Mouse (Mus musculus): Measurements from ENCODE around the gene Psmd3. TPM values are rescaled to one million over a fixed set of nuclear protein-coding genes. Genes with fewer than 3 reads are reported as not detected.
"Not testable (repeated sequence)": the region's sequence is repeated elsewhere in the genome, so short reads cannot be mapped to it uniquely, and the experiment has no call there.

Psmd3 gene
- polyA plus RNA-seq, 1 experiment from 2014 or later = 222 TPM

DNA sequence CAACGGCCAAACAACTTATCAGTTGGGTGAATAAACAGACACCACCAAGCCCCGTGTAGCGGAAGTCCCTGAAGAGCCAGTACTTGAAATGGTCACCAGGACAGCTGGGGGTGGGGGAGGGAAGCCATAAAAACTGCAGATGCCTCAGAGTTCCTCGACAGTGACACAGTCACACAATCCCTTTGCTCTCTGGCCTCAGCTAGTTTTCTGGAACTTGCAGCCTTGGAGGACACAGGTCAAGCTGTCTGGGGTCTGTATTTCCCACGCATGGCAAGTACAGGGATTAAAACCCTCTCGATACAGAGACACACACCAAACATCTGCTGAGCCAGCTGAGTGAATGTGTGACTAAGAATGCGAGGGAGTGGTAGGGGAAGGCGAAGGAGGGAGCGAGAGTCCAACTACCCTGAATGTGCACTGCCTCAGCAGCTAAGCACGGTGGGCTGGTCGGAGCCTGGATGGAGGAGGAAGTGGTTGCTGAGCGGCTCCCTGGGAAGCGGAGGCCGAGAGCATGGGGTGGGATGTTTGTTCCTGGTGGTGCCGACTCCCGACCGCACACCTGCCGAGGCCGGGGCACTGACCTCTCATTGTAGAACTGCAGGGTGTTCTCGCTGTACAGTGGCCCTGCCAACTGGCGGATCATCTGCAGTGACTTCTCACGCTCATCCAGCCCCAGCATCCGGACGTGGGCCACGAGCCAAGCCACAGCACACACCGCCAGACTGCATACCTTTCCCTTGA is 26.8 kb downstream of the Psmd3 start:
- WGBS = 90% methylated on average over 26 of the region's 26 CpGs
- no peak overlapping the region for H3K27ac ChIP-seq

GRCm38 (mm10) chr11:98710416-98711045 is 28.2 kb downstream of the Psmd3 start:
- H3K27ac ChIP-seq = no peak overlapping the region
- peaks cover 6% of the 10 kb centered on the region for H3K4me1 ChIP-seq
- no peak overlapping the region for H3K9ac ChIP-seq
- H3K9me3 ChIP-seq (replicated peaks) = no peaks in the 10 kb centered on the region
- no peak overlapping the region for H3K4me2 ChIP-seq (replicated peaks)
- H3K4me3 ChIP-seq = no peak overlapping the region
- WGBS = 57% methylated on average over 12 of the region's 12 CpGs
- ATAC-seq (ENCODE audit: low FRiP score) = peak; percentile 40; the same call in 1 of the 2 replicates
- peaks cover 92% of the 10 kb centered on the region for H3K36me3 ChIP-seq
- H3K27me3 ChIP-seq = no peaks in the 10 kb centered on the region

More for the DNA sequence above, 26.8 kb downstream of the Psmd3 start:
- Histone ChIP-seq H3K4me2 (replicated peaks) (no peak overlapping the region), H3K36me3 (peaks cover 92% of the 10 kb centered on the region), H3K4me3 (no peak overlapping the region), H3K9me3 (replicated peaks) (no peaks in the 10 kb centered on the region), H3K4me1 (peaks cover 6% of the 10 kb centered on the region), H3K27me3 (no peaks in the 10 kb centered on the region), H3K9ac (no peak overlapping the region)
- ATAC-seq (ENCODE audit: low FRiP score) = no peak

DNA sequence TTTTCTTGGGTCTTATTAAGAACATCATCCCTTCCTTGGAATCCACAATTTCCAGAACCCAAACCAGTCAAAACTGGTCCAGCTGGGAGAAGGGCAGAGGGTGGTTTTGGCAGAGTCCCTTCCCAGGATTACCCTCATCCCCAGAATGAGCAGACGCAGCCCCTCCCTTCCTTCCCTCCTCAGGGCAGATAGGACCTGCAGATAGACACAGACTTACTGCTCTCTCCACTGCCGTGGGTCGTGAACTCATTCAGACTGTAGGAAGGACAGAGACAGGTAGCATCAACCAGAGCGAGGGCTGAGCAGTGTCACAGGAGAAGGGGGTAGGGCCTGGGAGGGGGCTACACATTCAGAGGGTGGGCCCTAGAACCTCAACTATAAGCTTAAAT is 28.7 kb downstream of the Psmd3 start:
- ATAC-seq (ENCODE audit: low FRiP score) = no peak
- Histone ChIP-seq H3K4me3 (no peak overlapping the region), H3K9me3 (replicated peaks) (no peaks in the 10 kb centered on the region), H3K4me1 (peaks cover 6% of the 10 kb centered on the region), H3K4me2 (replicated peaks) (no peak overlapping the region), H3K27me3 (no peaks in the 10 kb centered on the region), H3K27ac (no peak overlapping the region), H3K36me3 (peaks cover 92% of the 10 kb centered on the region), H3K9ac (no peak overlapping the region)
- 82% methylated on average over 4 of the region's 4 CpGs for WGBS

- H3K27me3 ChIP-seq; H3K9me3 ChIP-seq (replicated peaks); H3K9ac ChIP-seq; H3K4me1 ChIP-seq; H3K4me3 ChIP-seq; H3K27ac ChIP-seq; ATAC-seq (ENCODE audit: low FRiP score); H3K4me2 ChIP-seq (replicated peaks): not testable (repeated sequence)
- WGBS = 91% methylated on average over 6 of the region's 6 CpGs
- peaks cover 91% of the 10 kb centered on the region for H3K36me3 ChIP-seq
Measured at GRCm38 (mm10) chr11:98712009-98712408, 29.7 kb downstream of the Psmd3 start.

GRCm38 (mm10) chr11:98713703-98714102 is 31.3 kb downstream of the Psmd3 start:
- Histone ChIP-seq H3K27me3 (no peaks in the 10 kb centered on the region), H3K4me1 (peaks cover 8% of the 10 kb centered on the region; the same call in 1 of the 2 replicates), H3K27ac (no peak overlapping the region), H3K9ac (no peak overlapping the region), H3K4me3 (no peak overlapping the region), H3K4me2 (replicated peaks) (no peak overlapping the region), H3K9me3 (replicated peaks) (no peaks in the 10 kb centered on the region), H3K36me3 (peaks cover 83% of the 10 kb centered on the region)
- ATAC-seq (ENCODE audit: low FRiP score) = no peak
- WGBS = 86% methylated on average over 12 of the region's 12 CpGs

DNA sequence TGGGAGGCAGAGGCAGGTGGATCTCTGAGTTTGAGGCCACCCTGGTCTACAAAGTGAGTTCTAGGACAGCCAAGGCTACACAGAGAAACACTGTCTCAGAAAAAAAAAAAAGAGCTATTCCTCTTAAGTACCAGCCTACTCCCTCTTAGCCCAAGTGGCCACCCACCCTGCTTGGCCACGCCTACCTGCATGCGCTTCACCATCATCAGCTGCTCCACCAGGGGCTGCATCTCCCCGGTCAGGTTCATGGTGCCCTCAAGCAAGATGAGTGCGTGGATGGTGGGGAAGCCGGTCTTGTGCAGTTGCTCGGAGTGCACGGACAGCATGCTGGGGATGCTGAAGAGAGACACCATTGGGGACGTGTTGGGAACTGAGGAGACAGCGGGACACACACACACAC is 33.6 kb downstream of the Psmd3 start:
- H3K27me3 ChIP-seq = no peaks in the 10 kb centered on the region
- no peak overlapping the region for H3K27ac ChIP-seq
- ATAC-seq (ENCODE audit: low FRiP score) = no peak
- peaks cover 8% of the 10 kb centered on the region; the same call in 1 of the 2 replicates for H3K4me1 ChIP-seq
- no peak overlapping the region for H3K4me2 ChIP-seq (replicated peaks)
- 92% methylated on average over 9 of the region's 9 CpGs for WGBS
- no peak overlapping the region for H3K9ac ChIP-seq
- H3K9me3 ChIP-seq (replicated peaks) = no peaks in the 10 kb centered on the region
- peaks cover 71% of the 10 kb centered on the region for H3K36me3 ChIP-seq
- no peak overlapping the region for H3K4me3 ChIP-seq

DNA sequence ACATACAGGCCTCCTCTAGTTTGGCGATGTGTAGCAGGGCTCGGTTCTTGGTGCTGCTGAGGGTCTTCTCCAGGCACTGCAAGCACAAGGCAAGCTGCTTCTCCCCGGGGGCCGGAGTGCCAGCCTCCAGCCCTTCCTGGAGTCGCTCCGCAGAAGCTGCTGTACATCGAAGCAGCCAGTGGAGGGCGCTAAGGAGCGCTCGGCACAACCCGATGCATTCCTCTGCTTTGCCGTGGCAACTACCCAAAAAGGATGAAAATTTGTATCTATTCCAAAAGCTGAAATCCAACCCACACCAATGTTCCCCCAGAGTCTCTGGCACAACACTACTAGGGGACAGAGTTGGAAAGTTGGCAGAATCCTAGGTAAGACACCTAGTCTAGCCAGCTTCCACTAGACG is 35.5 kb downstream of the Psmd3 start:
- 24% methylated on average over 13 of the region's 13 CpGs for WGBS
- Histone ChIP-seq H3K9ac (no peak overlapping the region), H3K4me3 (no peak overlapping the region), H3K9me3 (replicated peaks) (no peaks in the 10 kb centered on the region), H3K27me3 (no peaks in the 10 kb centered on the region), H3K4me2 (replicated peaks) (no peak overlapping the region), H3K27ac (no peak overlapping the region), H3K36me3 (peaks cover 59% of the 10 kb centered on the region), H3K4me1 (peaks cover 8% of the 10 kb centered on the region; the same call in 1 of the 2 replicates)
- ATAC-seq (ENCODE audit: low FRiP score) = no peak

GRCm38 (mm10) chr11:98720756-98721155 is 38.4 kb downstream of the Psmd3 start:
- Histone ChIP-seq H3K4me1 (peaks cover 8% of the 10 kb centered on the region; the same call in 1 of the 2 replicates), H3K9ac (no peak overlapping the region), H3K4me3 (no peak overlapping the region), H3K9me3 (replicated peaks) (no peaks in the 10 kb centered on the region), H3K27ac (no peak overlapping the region), H3K36me3 (peaks cover 57% of the 10 kb centered on the region), H3K4me2 (replicated peaks) (no peak overlapping the region), H3K27me3 (no peaks in the 10 kb centered on the region)
- 66% methylated on average over 2 of the region's 2 CpGs for WGBS
- no peak for ATAC-seq (ENCODE audit: low FRiP score)

DNA sequence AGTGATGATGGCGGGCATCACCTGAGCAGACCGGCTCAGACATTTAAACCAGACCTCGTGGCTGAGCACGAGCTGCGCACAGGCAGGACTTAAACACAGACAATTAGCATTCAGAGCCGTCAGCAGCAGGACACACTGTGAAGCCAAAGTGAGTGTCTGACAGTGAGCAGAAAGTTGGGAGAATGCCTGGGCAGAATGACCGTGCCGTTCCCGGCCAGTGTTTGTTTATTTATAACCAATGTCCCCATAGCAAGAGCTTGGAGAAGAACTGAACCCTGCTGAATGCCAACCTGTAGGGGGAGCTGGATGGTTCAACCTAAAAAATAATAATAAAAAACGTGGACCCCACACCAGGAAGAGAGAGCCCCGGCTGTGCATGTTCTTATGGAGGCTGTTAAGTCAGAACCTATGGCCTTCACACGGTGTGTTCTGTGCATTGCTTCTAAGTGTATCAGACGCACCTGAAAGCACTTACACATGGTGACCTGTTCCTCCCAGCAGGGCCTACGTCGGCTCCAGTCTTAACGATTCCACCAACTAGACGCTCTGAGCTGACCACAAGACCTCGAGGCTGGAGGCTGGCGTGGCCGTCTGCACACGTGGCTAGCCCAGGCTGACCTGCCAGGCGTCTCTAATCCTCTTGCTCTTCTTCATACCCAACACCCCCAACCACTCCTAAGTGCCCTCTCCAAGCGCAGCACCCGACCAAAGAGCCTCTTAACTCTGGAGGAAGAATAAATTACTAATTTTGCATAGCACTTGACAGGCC is 39.3 kb downstream of the Psmd3 start:
- Histone ChIP-seq H3K27me3 (no peaks in the 10 kb centered on the region), H3K4me2 (replicated peaks) (no peak overlapping the region), H3K36me3 (peaks cover 57% of the 10 kb centered on the region), H3K9me3 (replicated peaks) (no peaks in the 10 kb centered on the region), H3K4me1 (peaks cover 8% of the 10 kb centered on the region; the same call in 1 of the 2 replicates), H3K27ac (no peak overlapping the region), H3K9ac (no peak overlapping the region), H3K4me3 (no peak overlapping the region)
- ATAC-seq (ENCODE audit: low FRiP score) = no peak
- 64% methylated on average over 24 of the region's 24 CpGs for WGBS

DNA sequence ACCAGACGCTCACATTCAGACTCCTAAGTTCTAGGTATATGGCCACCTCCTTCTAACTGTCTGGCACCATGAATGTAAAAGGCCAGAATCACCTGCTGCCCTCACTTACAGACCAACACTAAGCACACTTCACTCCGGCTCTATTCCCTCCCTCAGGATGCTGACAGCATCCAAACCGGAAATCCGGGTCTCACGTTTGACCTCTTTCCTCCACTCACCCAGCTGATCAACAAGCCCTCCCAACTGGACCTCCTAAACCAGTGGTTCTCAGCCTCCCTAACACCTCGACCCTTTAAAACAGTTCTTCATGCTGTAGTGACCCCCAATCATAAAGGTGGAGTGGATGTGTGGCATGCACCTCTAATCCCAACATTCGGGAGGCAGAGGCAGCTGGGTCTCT is 40.7 kb downstream of the Psmd3 start:
- WGBS = 81% methylated on average over 7 of the region's 7 CpGs
- Histone ChIP-seq H3K36me3 (peaks cover 59% of the 10 kb centered on the region), H3K4me1 (peaks cover 4% of the 10 kb centered on the region), H3K9ac (peak overlapping the region; percentile 23; the same call in 1 of the 2 replicates), H3K9me3 (replicated peaks) (no peaks in the 10 kb centered on the region), H3K4me3 (no peak overlapping the region), H3K27ac (no peak overlapping the region; the same call in 1 of the 2 replicates), H3K27me3 (no peaks in the 10 kb centered on the region), H3K4me2 (replicated peaks) (no peak overlapping the region)
- ATAC-seq (ENCODE audit: low FRiP score) = no peak

GRCm38 (mm10) chr11:98725926-98726506 is 43.7 kb downstream of the Psmd3 start:
- H3K4me2 ChIP-seq (replicated peaks) = no peak overlapping the region
- peaks cover 7% of the 10 kb centered on the region for H3K4me1 ChIP-seq
- H3K9me3 ChIP-seq (replicated peaks) = no peaks in the 10 kb centered on the region
- H3K36me3 ChIP-seq = peaks cover 49% of the 10 kb centered on the region
- no peaks in the 10 kb centered on the region for H3K27me3 ChIP-seq
- no peak for ATAC-seq (ENCODE audit: low FRiP score)
- WGBS = 94% methylated on average over 15 of the region's 15 CpGs
- no peak overlapping the region for H3K9ac ChIP-seq
- no peak overlapping the region for H3K27ac ChIP-seq
- no peak overlapping the region for H3K4me3 ChIP-seq

GRCm38 (mm10) chr11:98729119-98729588 is 46.8 kb downstream of the Psmd3 start, which contains the start of gene Med24:
Gene Med24, minus strand, starts transcription at chr11:98729435.
- peak within 1 kb of the TSS; percentile 76 for H3K4me2 ChIP-seq (replicated peaks)
- peak; percentile 90 for ATAC-seq (ENCODE audit: low FRiP score)
- peaks cover 7% of the 10 kb centered on the region for H3K4me1 ChIP-seq
- peaks cover 1% of the 10 kb centered on the region; the same call in 1 of the 2 replicates for H3K9me3 ChIP-seq (replicated peaks)
- H3K27ac ChIP-seq = peak within 1 kb of the TSS; percentile 64
- no peaks in the 10 kb centered on the region for H3K27me3 ChIP-seq
- peaks cover 37% of the 10 kb centered on the region for H3K36me3 ChIP-seq
- H3K4me3 ChIP-seq = peak within 1 kb of the TSS; percentile 62
- H3K9ac ChIP-seq = peak within 1 kb of the TSS; percentile 65
- 1% methylated on average over 16 of the region's 16 CpGs for WGBS
